Mouse (Mus musculus): ENCODE data around the gene Tpst1. TPM values are rescaled to one million over a fixed set of nuclear protein-coding genes. Genes with fewer than 3 reads are reported as not detected.

Gene Tpst1
- total and polyA plus RNA-seq, 3 experiments, result 31.7 to 32.3 TPM; not detected in 1

DNA sequence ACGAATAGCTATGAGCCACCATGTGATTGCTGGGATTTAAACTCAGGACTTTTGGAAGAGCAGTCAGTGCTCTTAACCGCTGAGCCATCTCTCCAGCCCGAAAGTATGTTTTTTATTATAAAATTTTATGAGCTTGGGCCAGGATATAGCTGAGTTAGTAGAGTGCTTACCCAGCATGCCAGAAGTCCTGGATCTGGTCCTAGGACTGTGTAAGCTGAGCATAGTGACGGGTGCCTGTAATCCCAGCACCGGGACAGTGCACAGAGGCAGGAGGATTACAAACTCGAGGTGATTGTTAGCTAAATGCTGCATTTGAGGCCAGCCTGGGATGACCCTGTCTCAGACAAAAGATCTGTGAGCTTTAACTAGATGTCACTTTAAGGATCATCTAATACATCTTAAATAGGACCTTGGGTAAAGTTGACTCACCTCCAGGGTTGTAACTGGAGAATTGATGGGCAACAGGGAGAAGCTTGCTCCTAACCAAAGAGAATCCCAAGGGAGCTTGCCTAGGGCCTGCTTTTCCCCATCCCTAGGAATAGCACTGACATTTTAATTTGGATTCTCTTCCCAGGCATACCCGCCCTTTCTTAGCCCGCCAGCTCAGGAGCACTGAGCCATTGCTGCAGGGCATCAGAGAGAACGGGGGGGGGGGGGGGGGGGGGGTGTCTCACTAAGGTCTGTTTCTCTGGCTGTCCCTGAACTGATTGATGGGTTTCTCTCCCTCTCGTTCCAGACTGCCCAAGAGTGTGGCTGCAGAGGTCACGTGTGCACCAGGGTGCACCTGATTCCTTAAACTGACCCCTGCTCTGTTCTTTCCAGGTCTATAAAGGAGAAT is 55.8 kb downstream of the Tpst1 start:
- DNase-seq (ENCODE audit: low read depth, low spot score), result no peak
- no peak overlapping the region for H3K9ac ChIP-seq (ENCODE audit: control insufficient read depth, low read depth, low read length, poor library complexity, severe bottlenecking)
- no peaks in the 10 kb centered on the region for H3K4me1 ChIP-seq (ENCODE audit: control insufficient read depth in 1 of 2, insufficient read depth in 2 of 2, low read length in 2 of 2)
- H3K27ac ChIP-seq (ENCODE audit: control insufficient read depth, low read depth, low read length), result no peak overlapping the region
- no peak overlapping the region for H3K4me3 ChIP-seq (ENCODE audit: control insufficient read depth in 1 of 2, insufficient read depth in 1 of 2, low read depth in 2 of 2, low read length in 2 of 2)
- H3K36me3 ChIP-seq (ENCODE audit: control insufficient read depth in 1 of 2, insufficient read depth in 2 of 2, low read length in 2 of 2), result no peaks in the 10 kb centered on the region
- no peaks in the 10 kb centered on the region for H3K79me2 ChIP-seq (ENCODE audit: control insufficient read depth, insufficient read depth, low read length, poor library complexity)
- TF ChIP-seq MYC (IDR thresholded peaks at IDR 0.05; ENCODE audit: low read depth, low read length) (no peak), KAT2A (conservative IDR thresholded peaks at IDR 0.05; ENCODE audit: low read depth, low read length) (no peak), ZNF384 (IDR thresholded peaks at IDR 0.05; ENCODE audit: low read depth, low read length) (no peak), MXI1 (IDR thresholded peaks at IDR 0.05; ENCODE audit: low read depth, low read length) (no peak), USF1 (IDR thresholded peaks at IDR 0.05; ENCODE audit: low read depth, low read length) (no peak), POLR2AphosphoS2 (IDR thresholded peaks at IDR 0.05; ENCODE audit: low read length) (no peak), MAFK (IDR thresholded peaks at IDR 0.05; ENCODE audit: borderline replicate concordance, low read depth, low read length) (no peak), MAX (IDR thresholded peaks at IDR 0.05; ENCODE audit: low read length) (no peak), POLR2A (IDR thresholded peaks at IDR 0.05; ENCODE audit: control insufficient read depth in 1 of 2, insufficient read depth in 1 of 2, low read depth in 1 of 2, low read length in 2 of 2, poor library complexity in 1 of 2) (no peak)
- H3K27me3 ChIP-seq (ENCODE audit: control insufficient read depth in 1 of 2, insufficient read depth in 2 of 2, low read length in 2 of 2), result no peaks in the 10 kb centered on the region
- no peaks in the 10 kb centered on the region for H3K9me3 ChIP-seq (replicated peaks; ENCODE audit: insufficient read depth, low read length)

GRCm38 (mm10) chr5:130129524-130129793 is 56.3 kb downstream of the Tpst1 start:
- Histone ChIP-seq H3K9me3 (replicated peaks; ENCODE audit: insufficient read depth, low read length) (no peaks in the 10 kb centered on the region), H3K79me2 (ENCODE audit: control insufficient read depth, insufficient read depth, low read length, poor library complexity) (no peaks in the 10 kb centered on the region), H3K36me3 (ENCODE audit: control insufficient read depth in 1 of 2, insufficient read depth in 2 of 2, low read length in 2 of 2) (no peaks in the 10 kb centered on the region), H3K4me3 (ENCODE audit: control insufficient read depth in 1 of 2, insufficient read depth in 1 of 2, low read depth in 2 of 2, low read length in 2 of 2) (no peak overlapping the region), H3K27me3 (ENCODE audit: control insufficient read depth in 1 of 2, insufficient read depth in 2 of 2, low read length in 2 of 2) (no peaks in the 10 kb centered on the region), H3K27ac (ENCODE audit: control insufficient read depth, low read depth, low read length) (no peak overlapping the region), H3K9ac (ENCODE audit: control insufficient read depth, low read depth, low read length, poor library complexity, severe bottlenecking) (no peak overlapping the region), H3K4me1 (ENCODE audit: control insufficient read depth in 1 of 2, insufficient read depth in 2 of 2, low read length in 2 of 2) (no peaks in the 10 kb centered on the region)
- TF ChIP-seq POLR2AphosphoS2 (IDR thresholded peaks at IDR 0.05; ENCODE audit: low read length), result no peak
- no peak for TF ChIP-seq GATA1 (IDR thresholded peaks at IDR 0.05; ENCODE audit: low read depth, low read length)
- no peak for TF ChIP-seq TCF12 (IDR thresholded peaks at IDR 0.05; ENCODE audit: low read depth, low read length)
- no peak for TF ChIP-seq RCOR1 (IDR thresholded peaks at IDR 0.05; ENCODE audit: low read depth, low read length)
- no peak for TF ChIP-seq CTCF (IDR thresholded peaks at IDR 0.05 in 2 of 3, conservative IDR thresholded peaks at IDR 0.05 in 1 of 3; ENCODE audit: control insufficient read depth in 1 of 3, insufficient read depth in 1 of 3, low read depth in 2 of 3, low read length in 3 of 3, poor library complexity in 1 of 3, severe bottlenecking in 1 of 3)
- no peak for TF ChIP-seq MYB (IDR thresholded peaks at IDR 0.05; ENCODE audit: low read depth, low read length)
- no peak for TF ChIP-seq CHD1 (IDR thresholded peaks at IDR 0.05; ENCODE audit: low read depth, low read length)
- no peak for TF ChIP-seq MYC (IDR thresholded peaks at IDR 0.05; ENCODE audit: low read depth, low read length)
- TF ChIP-seq ZNF384 (IDR thresholded peaks at IDR 0.05; ENCODE audit: low read depth, low read length), result no peak
- no peak for TF ChIP-seq JUND (IDR thresholded peaks at IDR 0.05; ENCODE audit: low read depth, low read length)
- TF ChIP-seq ZC3H11A (IDR thresholded peaks at IDR 0.05; ENCODE audit: low read depth, low read length), result no peak
- no peak for TF ChIP-seq SIN3A (IDR thresholded peaks at IDR 0.05; ENCODE audit: low read length)
- no peak for TF ChIP-seq USF2 (IDR thresholded peaks at IDR 0.05; ENCODE audit: borderline replicate concordance in 1 of 2, insufficient read depth in 1 of 2, low read depth in 1 of 2, low read length in 2 of 2)
- no peak for TF ChIP-seq MAFK (IDR thresholded peaks at IDR 0.05; ENCODE audit: borderline replicate concordance, low read depth, low read length)
- TF ChIP-seq SMC3 (IDR thresholded peaks at IDR 0.05; ENCODE audit: low read depth, low read length), result no peak
- no peak for TF ChIP-seq ETS1 (IDR thresholded peaks at IDR 0.05; ENCODE audit: low read depth, low read length)
- DNase-seq (ENCODE audit: low read depth, low spot score), result no peak

Measured in MEL (cell line).